Mouse (Mus musculus): ENCODE data around the gene Igsf6.

DNA sequence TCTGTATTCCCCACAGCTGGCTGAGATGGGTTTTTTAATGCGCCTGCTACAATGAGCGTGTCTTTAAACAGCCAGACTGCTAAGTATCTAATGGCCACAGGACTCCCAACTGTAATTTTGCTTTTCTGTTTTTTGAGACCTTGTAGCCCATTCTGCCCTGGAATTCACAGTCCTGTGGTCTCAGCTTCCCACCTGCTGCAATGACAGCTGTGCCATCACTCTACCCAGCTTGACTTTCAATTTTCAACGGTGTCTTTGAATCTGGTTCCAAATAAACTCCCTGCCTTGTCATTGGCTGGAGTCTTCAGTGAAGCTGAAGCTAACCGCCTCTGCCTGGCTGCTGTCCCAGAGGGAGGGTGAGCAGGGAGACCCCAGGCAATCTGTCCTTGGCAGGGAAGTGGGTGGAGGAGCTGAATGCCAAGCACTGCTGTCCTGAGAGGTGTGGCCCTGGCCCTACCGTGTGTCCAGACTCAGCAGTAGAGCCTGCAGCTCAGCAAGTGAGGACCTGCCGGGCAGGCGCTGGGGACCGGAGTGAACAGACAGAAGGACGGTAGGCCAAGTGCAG, 8.7 kb upstream of the Igsf6 start:
- TF ChIP-seq CTCF (conservative IDR thresholded peaks at IDR 0.05; ENCODE audit: low read length) (no peak), NANOG (IDR thresholded peaks at IDR 0.05; ENCODE audit: borderline replicate concordance, low read length) (no peak), POU5F1 (IDR thresholded peaks at IDR 0.05; ENCODE audit: borderline replicate concordance, low read length) (no peak)

Measured in E14TG2a.4 (cell line).